Mouse (Mus musculus) midbrain, postnatal 0 days (tissue): ENCODE measurements at regions not wholly inside any gene's neighbourhood (a gene's known extent, or its start where the extent isn't known, plus 50 kb on each side); places are given as distances from the start of the nearest gene placed in this dataset.
A peak's percentile ranks its signal among the peaks of the same experiment; 100 is the strongest.

ENCODE experiments used
- ATAC-seq: fragments of 200-750 bp; cut with Nextera tagmentation; 2 replicates; pipeline ENCODE4 v1.8.0; 2017; ENCODE audit warnings: moderate number of reproducible peaks, mild to moderate bottlenecking, moderate TSS enrichment, moderate library complexity; ENCODE audit not compliant: low FRiP score
- DNase-seq: peaks from one replicate; pipeline ENCODE4 v3.0.0-alpha.2; 2015; ENCODE audit warnings: low spot score
- H3K27ac ChIP-seq: fragments of 300-500 bp; sonication (generic); 2 replicates; pipeline ENCODE4 v1.5.1; 2014; ENCODE audit warnings: low read depth, mild to moderate bottlenecking, low read length, mixed read lengths
- H3K27me3 ChIP-seq: fragments of 300-500 bp; sonication (generic); 2 replicates; pipeline ENCODE4 v1.6.1; 2014; ENCODE audit warnings: low read length, control low read depth, mixed read lengths; ENCODE audit not compliant: insufficient read depth
- H3K36me3 ChIP-seq: fragments of 300-500 bp; sonication (generic); 2 replicates; pipeline ENCODE4 v1.6.1; 2014; ENCODE audit warnings: low read length, control low read depth, mixed read lengths; ENCODE audit not compliant: insufficient read depth
- H3K4me1 ChIP-seq: fragments of 300-500 bp; sonication (generic); 2 replicates; pipeline ENCODE4 v1.6.1; 2014; ENCODE audit warnings: mild to moderate bottlenecking, control low read depth, antibody characterized with exemption, low read length, mixed read lengths; ENCODE audit not compliant: insufficient read depth
- H3K4me2 ChIP-seq: fragments of 300-500 bp; sonication (generic); 2 replicates; pipeline ENCODE4 v1.6.1; 2014; ENCODE audit warnings: low read depth, mild to moderate bottlenecking, low read length, mixed read lengths; ENCODE audit not compliant: poor library complexity, severe bottlenecking
- H3K4me3 ChIP-seq: fragments of 300-500 bp; sonication (generic); 2 replicates; pipeline ENCODE4 v1.5.1; 2014; ENCODE audit warnings: low read depth, mild to moderate bottlenecking, low read length, moderate library complexity
- H3K9ac ChIP-seq: fragments of 300-500 bp; sonication (generic); replicated peaks from 2 replicates; pipeline ENCODE4 v1.6.1; 2014; ENCODE audit warnings: mild to moderate bottlenecking, low read length, moderate library complexity, mixed read lengths; ENCODE audit not compliant: poor library complexity, severe bottlenecking
- H3K9me3 ChIP-seq: fragments of 300-500 bp; sonication (generic); 2 replicates; pipeline ENCODE4 v1.6.1; 2016; ENCODE audit warnings: low read length, control low read depth
- CTCF ChIP-seq: IDR thresholded peaks from 2 replicates; pipeline ENCODE4 v1.5.1; 2016; ENCODE audit warnings: antibody characterized with exemption, mild to moderate bottlenecking
- WGBS: fragments of 180-500 bp; shearing (Covaris S2); extraction: QIAGEN DNeasy Blood & Tissue Kit; methylation state at CpG from one replicate; pipeline ENCODE4 v1.1.7; 2014; 5-methylcytosine and 5-hydroxymethylcytosine counted together

GRCm38 (mm10) chr4:54751458-54751857, 193.4 kb upstream of the Zfp462 start:
- H3K4me1 ChIP-seq = no peaks in the 10 kb centered on the region
- H3K36me3 ChIP-seq = no peaks in the 10 kb centered on the region
- no peak overlapping the region for H3K9ac ChIP-seq
- no peak overlapping the region for H3K4me2 ChIP-seq
- no peaks in the 10 kb centered on the region for H3K27me3 ChIP-seq
- no peak for TF ChIP-seq CTCF
- WGBS = 84% methylated on average over 2 of the region's 2 CpGs
- no peak overlapping the region for H3K27ac ChIP-seq
- ATAC-seq = no peak
- no peaks in the 10 kb centered on the region for H3K9me3 ChIP-seq
- DNase-seq = no peak
- H3K4me3 ChIP-seq = no peak overlapping the region

DNA sequence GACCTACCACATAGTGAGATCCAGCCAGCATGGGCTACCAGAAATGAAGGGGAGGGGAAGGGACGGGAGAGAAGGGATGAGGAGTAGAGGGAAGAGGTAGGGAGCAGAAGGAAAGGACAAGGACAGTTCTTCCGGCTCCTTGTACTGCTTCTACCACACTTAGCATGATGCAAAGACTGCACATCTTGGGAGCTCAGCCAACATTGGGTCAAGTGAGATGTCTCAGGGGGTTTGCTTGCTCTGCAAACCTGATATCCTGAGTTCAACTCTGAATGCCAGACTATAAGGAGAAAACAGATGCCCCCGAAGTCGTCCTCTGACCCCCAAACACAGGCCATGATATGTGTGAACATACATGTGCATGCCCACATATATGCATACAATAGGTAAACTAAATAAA, 188.4 kb upstream of the Zfp462 start:
- Histone ChIP-seq H3K4me1 (no peaks in the 10 kb centered on the region), H3K4me3 (no peak overlapping the region), H3K27ac (no peak overlapping the region), H3K36me3 (no peaks in the 10 kb centered on the region), H3K9me3 (no peaks in the 10 kb centered on the region), H3K9ac (no peak overlapping the region), H3K4me2 (no peak overlapping the region), H3K27me3 (no peaks in the 10 kb centered on the region)
- TF ChIP-seq CTCF = no peak
- ATAC-seq (no peak), DNase-seq (no peak)
- 87% methylated on average over 4 of the region's 4 CpGs for WGBS

DNA sequence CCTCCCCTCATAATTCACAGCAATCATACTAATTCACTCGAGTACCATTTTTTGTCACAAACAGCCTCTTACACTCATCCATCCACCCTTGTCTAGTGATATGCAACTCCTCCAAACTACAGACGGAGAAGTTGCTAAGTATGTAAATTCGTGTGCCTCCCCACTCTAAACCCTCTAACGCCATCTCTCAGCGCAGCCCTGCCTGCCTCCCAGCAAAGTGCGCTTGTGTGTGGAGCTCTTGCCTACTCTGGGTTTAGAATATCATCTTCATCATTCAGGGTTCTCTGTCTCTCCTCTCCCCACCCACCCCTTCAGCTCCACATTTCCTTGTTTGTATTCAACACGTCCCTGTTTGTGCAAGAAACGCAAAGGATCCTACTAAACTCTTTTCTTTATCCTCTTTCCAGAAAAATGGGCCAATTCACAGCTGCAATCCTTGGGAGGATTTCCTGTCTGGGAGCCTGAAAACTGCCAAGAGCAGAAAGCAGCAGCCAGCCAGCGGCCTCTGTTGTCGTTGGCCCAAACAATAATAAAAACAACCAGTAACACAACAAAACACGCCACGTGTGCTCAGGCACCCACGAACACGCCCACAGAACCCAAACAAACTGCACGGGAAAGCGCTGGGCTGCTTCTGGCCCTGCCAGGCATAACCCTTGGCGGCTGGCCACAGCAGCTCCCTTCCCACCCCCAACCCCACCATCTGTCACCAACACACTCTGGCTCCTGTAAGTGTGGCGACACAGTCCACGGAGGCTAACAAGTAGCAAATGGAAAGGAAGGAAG, 186.9 kb upstream of the Zfp462 start:
- 43% methylated on average over 19 of the region's 19 CpGs for WGBS
- no peak overlapping the region for H3K27ac ChIP-seq
- no peak overlapping the region for H3K9ac ChIP-seq

DNA sequence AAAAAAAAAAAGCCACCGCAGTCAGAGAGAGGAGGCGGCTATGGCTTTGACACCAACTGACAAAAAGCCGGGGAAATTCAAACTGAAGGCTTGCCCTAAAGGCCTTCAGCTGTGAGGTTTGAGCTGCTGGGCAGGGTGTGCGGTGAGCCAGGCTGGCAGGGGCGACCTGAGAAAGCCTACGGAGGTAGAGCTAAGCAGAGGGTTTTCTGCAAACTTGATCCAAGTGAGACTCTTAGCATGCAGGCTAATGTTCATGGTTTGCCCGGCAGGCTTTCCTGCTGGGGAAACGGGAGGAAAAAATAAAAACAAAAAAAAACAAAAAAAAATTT, 186.4 kb upstream of the Zfp462 start:
- Histone ChIP-seq H3K27ac (no peak overlapping the region), H3K4me3 (peak overlapping the region; percentile 12; the same call in 1 of the 2 replicates)
- ATAC-seq = no peak

More for the DNA sequence above, 186.9 kb upstream of the Zfp462 start:
- DNase-seq (peak; percentile 87), ATAC-seq (no peak; the same call in 1 of the 2 replicates)
- no peaks in the 10 kb centered on the region for H3K4me1 ChIP-seq
- H3K4me3 ChIP-seq = peak overlapping the region; percentile 12; the same call in 1 of the 2 replicates
- H3K9me3 ChIP-seq = no peaks in the 10 kb centered on the region
- peak overlapping the region; percentile 28; the same call in 1 of the 2 replicates for H3K4me2 ChIP-seq
- H3K36me3 ChIP-seq = no peaks in the 10 kb centered on the region
- no peak for TF ChIP-seq CTCF
- H3K27me3 ChIP-seq = no peaks in the 10 kb centered on the region

GRCm38 (mm10) chr4:54761257-54761656, 183.6 kb upstream of the Zfp462 start:
- 80% methylated on average over 5 of the region's 5 CpGs for WGBS
- Histone ChIP-seq H3K9ac (no peak overlapping the region), H3K9me3 (no peaks in the 10 kb centered on the region), H3K4me3 (no peak overlapping the region), H3K4me2 (no peak overlapping the region), H3K27ac (no peak overlapping the region), H3K36me3 (no peaks in the 10 kb centered on the region), H3K4me1 (no peaks in the 10 kb centered on the region), H3K27me3 (no peaks in the 10 kb centered on the region)
- DNase-seq = no peak
- ATAC-seq = no peak
- TF ChIP-seq CTCF = no peak

More for the DNA sequence above, 186.4 kb upstream of the Zfp462 start:
- WGBS = 42% methylated on average over 8 of the region's 8 CpGs
- H3K4me1 ChIP-seq = no peaks in the 10 kb centered on the region
- no peaks in the 10 kb centered on the region for H3K36me3 ChIP-seq
- peak overlapping the region; percentile 28; the same call in 1 of the 2 replicates for H3K4me2 ChIP-seq
- no peak for DNase-seq
- H3K9me3 ChIP-seq = no peaks in the 10 kb centered on the region
- no peak for TF ChIP-seq CTCF
- H3K9ac ChIP-seq = no peak overlapping the region
- H3K27me3 ChIP-seq = no peaks in the 10 kb centered on the region

- Histone ChIP-seq H3K4me1 (no peaks in the 10 kb centered on the region), H3K9me3 (no peaks in the 10 kb centered on the region), H3K27me3 (no peaks in the 10 kb centered on the region), H3K36me3 (no peaks in the 10 kb centered on the region), H3K27ac (no peak overlapping the region), H3K4me2 (no peak overlapping the region), H3K9ac (no peak overlapping the region), H3K4me3 (no peak overlapping the region)
- TF ChIP-seq CTCF = no peak
- ATAC-seq = no peak
- peak; percentile 47 for DNase-seq
- 48% methylated on average over 1 of the region's 1 CpGs for WGBS
These were observed 179.8 kb upstream of the Zfp462 start for GRCm38 (mm10) chr4:54765045-54765444.
